Mouse (Mus musculus) T-helper 2 cell (primary cell): ENCODE results near the gene Lrrk1.

Source experiments
- in situ Hi-C: fragments of 300-600 bp; cut with MboI, MseI; formaldehyde crosslinking; loops from one replicate; pipeline ENCODE4 v1.15.1; 2025; ENCODE audit warnings: high pct_unique_total_duplicates

Lrrk1 gene

GRCm38 (mm10) chr7:66339625-66340024 is 48.5 kb downstream of the Lrrk1 start:
- in situ Hi-C loops: no loop called here

DNA sequence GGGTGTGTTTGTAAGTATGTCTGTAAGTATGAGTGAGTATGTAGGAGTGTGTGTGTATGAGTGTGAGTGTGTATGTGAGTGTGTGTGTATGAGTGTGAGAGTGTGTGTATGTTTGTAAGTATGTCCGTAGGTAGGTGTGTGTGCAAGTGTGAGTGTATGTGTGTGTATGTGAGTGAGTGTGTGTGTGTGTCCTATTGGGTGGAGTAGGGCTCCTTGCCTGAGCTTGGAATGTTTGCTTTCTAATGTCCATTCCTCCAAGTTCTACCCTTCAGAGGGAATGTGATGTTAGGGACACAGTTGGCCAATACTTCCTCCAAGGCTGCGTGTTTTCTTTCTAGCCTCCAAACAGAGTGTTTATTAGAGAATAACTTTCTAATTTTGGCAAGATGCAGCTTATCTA is 51.2 kb downstream of the Lrrk1 start:
- in situ Hi-C loops: no loop called here

GRCm38 (mm10) chr7:66333906-66334500 is 54.1 kb downstream of the Lrrk1 start:
- in situ Hi-C loops: no loop called here

GRCm38 (mm10) chr7:66332340-66332739 is 55.8 kb downstream of the Lrrk1 start:
- in situ Hi-C loops: no loop called here

DNA sequence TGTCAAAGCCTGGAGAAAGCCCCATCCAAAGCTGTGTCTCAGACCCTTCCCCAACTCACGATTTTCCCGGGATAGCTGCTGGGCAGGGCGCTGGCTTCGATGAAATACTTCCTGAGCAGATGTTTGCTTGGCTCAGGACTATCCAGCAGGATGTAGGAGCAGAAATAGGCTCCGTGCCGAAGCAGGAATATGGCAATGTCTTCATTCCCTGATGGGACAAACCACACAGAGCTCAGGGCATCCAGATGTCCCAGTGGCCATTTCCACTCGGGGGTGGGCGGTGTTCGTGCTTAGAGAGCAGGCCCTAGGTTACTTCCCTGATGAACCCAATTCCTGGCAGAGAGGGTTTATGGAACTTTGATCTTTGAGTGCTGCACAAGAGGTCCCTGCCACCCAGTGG is 57.5 kb downstream of the Lrrk1 start:
- in situ Hi-C loops: no loop called here

GRCm38 (mm10) chr7:66327516-66327915 is 60.6 kb downstream of the Lrrk1 start:
- in situ Hi-C loops: no loop called here

GRCm38 (mm10) chr7:66325419-66326053 is 62.6 kb downstream of the Lrrk1 start:
- in situ Hi-C loops: no loop called here

GRCm38 (mm10) chr7:66323252-66324015 is 64.7 kb downstream of the Lrrk1 start:
- in situ Hi-C loops: no loop called here

- in situ Hi-C loops: no loop called here
Measured at GRCm38 (mm10) chr7:66320996-66321395, 67.2 kb downstream of the Lrrk1 start.

DNA sequence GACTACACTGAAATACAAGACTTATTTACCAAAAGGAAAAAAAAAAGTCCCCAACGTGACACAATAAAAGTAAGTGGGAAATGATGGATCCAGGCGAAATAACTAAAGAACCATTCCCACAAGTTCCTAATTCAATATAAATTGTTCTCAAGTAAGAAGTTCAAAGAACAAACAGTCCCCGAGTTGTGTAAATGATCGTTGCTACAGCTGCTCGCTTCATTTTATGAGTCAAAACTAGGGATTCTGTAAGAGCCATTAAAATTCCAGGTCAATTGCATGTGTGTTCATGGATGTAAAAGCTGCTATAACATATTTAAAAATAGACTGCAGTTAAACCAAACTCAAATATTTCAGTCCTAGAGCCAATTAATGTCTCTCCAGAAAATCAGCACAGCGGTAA is 70.0 kb downstream of the Lrrk1 start:
- in situ Hi-C loops: no loop called here

GRCm38 (mm10) chr7:66310670-66311656 is 77.2 kb downstream of the Lrrk1 start:
- in situ Hi-C loops: loop anchor here (5.0 kb wide), 1 partner anchor 81 kb away; no protein-coding TSS in a partner anchor

GRCm38 (mm10) chr7:66309950-66310669 is 78.0 kb downstream of the Lrrk1 start:
- in situ Hi-C loops: loop anchor here (5.0 kb wide), 1 partner anchor 82 kb away; no protein-coding TSS in a partner anchor

- in situ Hi-C loops: no loop called here
Measured at GRCm38 (mm10) chr7:66309240-66309949, 78.8 kb downstream of the Lrrk1 start.

DNA sequence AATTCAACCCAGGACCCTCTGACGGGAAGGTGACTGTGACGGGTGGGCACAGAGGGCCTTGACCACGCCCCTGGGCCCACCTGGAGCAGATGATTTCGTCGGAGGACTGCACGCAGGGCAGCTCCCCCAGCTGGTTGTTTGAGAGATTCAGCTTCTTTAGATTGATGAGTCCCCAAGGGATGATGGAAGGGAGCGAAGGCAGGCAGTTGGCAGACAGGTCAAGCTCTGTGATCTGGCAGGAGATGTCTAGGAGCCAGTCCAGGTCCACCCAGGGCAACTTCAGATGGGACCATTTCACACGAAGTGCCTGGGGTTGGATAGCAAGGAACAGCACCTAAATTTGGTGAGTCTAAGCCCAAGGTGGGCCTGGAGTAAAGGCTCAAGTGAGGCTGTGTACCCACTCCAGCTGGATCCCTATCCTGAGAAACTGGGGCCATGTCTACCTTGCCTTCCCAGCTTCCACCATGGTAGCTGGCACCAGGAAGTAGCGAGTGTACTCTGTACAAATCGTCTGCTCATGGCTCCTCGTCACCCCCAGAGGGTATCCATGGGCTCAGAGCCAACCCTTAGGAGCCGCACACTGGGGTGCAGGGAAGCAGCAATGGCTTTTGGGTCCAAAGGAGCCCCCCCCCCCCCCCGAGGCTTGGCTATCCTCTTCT is 79.4 kb downstream of the Lrrk1 start:
- in situ Hi-C loops: no loop called here

GRCm38 (mm10) chr7:66307791-66308190 is 80.4 kb downstream of the Lrrk1 start:
- in situ Hi-C loops: no loop called here

DNA sequence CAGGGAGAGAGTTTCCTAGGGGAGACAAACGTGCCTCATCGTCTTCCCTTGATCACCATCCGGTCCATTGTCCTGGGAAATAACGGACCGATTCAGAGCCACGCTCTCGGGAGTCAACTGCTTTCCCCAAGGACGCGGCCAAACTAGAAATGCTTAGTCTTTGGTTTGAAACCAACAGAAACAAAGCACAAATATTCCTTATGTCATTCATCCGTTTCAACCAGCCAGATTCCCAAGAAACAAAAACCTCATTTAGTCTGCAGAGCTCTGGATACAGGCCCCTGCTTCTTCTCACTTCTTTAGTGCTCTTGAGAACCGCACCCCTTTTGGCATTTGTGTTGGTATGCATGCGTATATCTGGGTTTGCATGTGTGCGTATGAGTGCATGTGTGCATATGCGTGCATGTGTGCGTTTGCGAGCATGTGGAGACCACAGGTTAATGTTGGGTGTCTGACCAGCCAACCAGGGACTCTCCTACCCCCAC is 82.4 kb downstream of the Lrrk1 start:
- in situ Hi-C loops: no loop called here

DNA sequence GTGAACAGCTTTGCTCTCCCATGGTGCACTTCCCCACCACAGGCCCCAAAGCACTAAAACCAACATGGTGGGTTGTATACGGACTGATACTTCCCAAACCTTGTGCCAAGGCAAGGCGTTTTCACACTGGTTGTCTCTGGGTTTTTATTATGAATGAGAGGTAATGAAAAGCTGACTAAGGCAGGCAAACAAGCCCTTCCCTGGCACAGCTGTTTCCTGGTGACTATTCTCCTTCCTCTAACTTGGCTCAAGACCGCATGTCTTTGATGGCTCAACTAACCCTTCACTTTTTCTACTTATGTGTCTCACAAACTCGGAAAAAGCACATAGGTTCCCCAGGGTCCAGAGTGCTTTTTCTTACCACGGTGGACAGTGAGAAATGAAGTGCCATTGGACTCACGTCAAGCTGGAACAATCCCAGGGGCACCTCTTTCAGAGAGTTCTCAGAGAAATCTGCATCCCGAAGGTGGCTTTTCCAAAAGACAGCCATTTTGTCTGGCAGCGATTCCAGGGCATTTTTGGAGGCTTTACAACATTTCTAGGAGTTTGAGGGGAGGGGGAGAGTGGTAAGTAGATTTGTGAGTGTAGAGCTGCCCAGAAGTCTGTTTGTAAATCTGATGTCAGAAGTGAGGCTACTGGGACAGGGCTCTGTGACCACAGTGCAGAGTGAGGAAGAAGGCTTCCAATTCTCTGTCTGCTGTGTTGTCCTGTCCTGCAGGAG is 83.0 kb downstream of the Lrrk1 start:
- in situ Hi-C loops: loop anchor here (5.0 kb wide), 1 partner anchor 203 kb away; no protein-coding TSS in a partner anchor

- in situ Hi-C loops: loop anchor here (5.0 kb wide), 1 partner anchor 202 kb away; no protein-coding TSS in a partner anchor
Measured at GRCm38 (mm10) chr7:66303922-66304660, 84.1 kb downstream of the Lrrk1 start.
